Mouse (Mus musculus) neural tube, embryonic 13.5 days (tissue): Measurements from ENCODE around the gene Zfp740. TPM values are rescaled to one million over a fixed set of nuclear protein-coding genes. Genes with fewer than 3 reads are reported as not detected.
A peak's percentile ranks its signal among the peaks of the same experiment; 100 is the strongest.

Experiments used
- ATAC-seq: fragments of 200-750 bp; cut with Nextera tagmentation; 2 replicates; pipeline ENCODE4 v1.8.0; 2017; ENCODE audit warnings: low read depth, mild to moderate bottlenecking, moderate TSS enrichment, moderate library complexity
- H3K27ac ChIP-seq: fragments of 300-500 bp; sonication (generic); replicated peaks from 2 replicates; pipeline ENCODE4 v1.5.1; 2015; ENCODE audit warnings: moderate library complexity, mild to moderate bottlenecking, inconsistent platforms
- H3K27me3 ChIP-seq: fragments of 300-500 bp; sonication (generic); 2 replicates; pipeline ENCODE4 v1.6.1; 2015; ENCODE audit warnings: mild to moderate bottlenecking, inconsistent platforms
- H3K36me3 ChIP-seq: fragments of 300-500 bp; sonication (generic); 2 replicates; pipeline ENCODE4 v1.6.1; 2015; ENCODE audit warnings: mild to moderate bottlenecking, inconsistent platforms
- H3K4me1 ChIP-seq: fragments of 300-500 bp; sonication (generic); replicated peaks from 2 replicates; pipeline ENCODE4 v1.6.1; 2015; ENCODE audit warnings: inconsistent platforms
- H3K4me2 ChIP-seq: fragments of 300-500 bp; sonication (generic); 2 replicates; pipeline ENCODE4 v1.6.1; 2015; ENCODE audit warnings: inconsistent platforms, mild to moderate bottlenecking, moderate library complexity
- H3K4me3 ChIP-seq: fragments of 300-500 bp; sonication (generic); 2 replicates; pipeline ENCODE4 v1.5.1; 2015; ENCODE audit warnings: mild to moderate bottlenecking, inconsistent platforms
- H3K9ac ChIP-seq: fragments of 300-500 bp; sonication (generic); 2 replicates; pipeline ENCODE4 v1.6.1; 2015; ENCODE audit warnings: moderate library complexity, mild to moderate bottlenecking, inconsistent platforms
- H3K9me3 ChIP-seq: fragments of 300-500 bp; sonication (generic); 2 replicates; pipeline ENCODE4 v1.6.1; 2016; ENCODE audit warnings: inconsistent platforms
- WGBS: fragments of 180-500 bp; shearing (Covaris S2); methylation state at CpG from one replicate; pipeline ENCODE4 v1.1.7; 2015; 5-methylcytosine and 5-hydroxymethylcytosine counted together
- polyA plus RNA-seq: library from polyadenylated mRNA; unstranded; fragments of >200 nt; fragmentation: Nextera tagmentation; extraction: Ambion mirVana; gene quantifications from 2 replicates; pipeline ENCODE4 v1.2.1, GENCODE M21; 2015

Gene Zfp740
- polyA plus RNA-seq, 1 experiment from 2014 or later: 64.8 TPM

- no peak for ATAC-seq
- no peak overlapping the region for H3K27ac ChIP-seq
- no peaks in the 10 kb centered on the region for H3K27me3 ChIP-seq
- no peak overlapping the region for H3K4me2 ChIP-seq
- WGBS: 46% methylated on average over 21 of the region's 21 CpGs
- H3K36me3 ChIP-seq: 0 out of 2 replicates have a peak, but pooled peaks cover 5% of the 10 kb centered on the region
- 0 out of 2 replicates have a peak overlapping the region, but pooled peaks have one; percentile 35 for H3K9ac ChIP-seq
- no peaks in the 10 kb centered on the region; the same call in 1 of the 2 replicates for H3K4me1 ChIP-seq
- H3K9me3 ChIP-seq: no peaks in the 10 kb centered on the region
- H3K4me3 ChIP-seq: no peak overlapping the region
These were observed 32.5 kb downstream of the Zfp740 start for GRCm38 (mm10) chr15:102235371-102236027.

- Histone ChIP-seq H3K9ac (no peak overlapping the region), H3K9me3 (no peaks in the 10 kb centered on the region), H3K27ac (no peak overlapping the region), H3K4me2 (no peak overlapping the region), H3K4me3 (no peak overlapping the region), H3K27me3 (peaks cover 13% of the 10 kb centered on the region), H3K4me1 (peaks cover 14% of the 10 kb centered on the region), H3K36me3 (0 out of 2 replicates have a peak, but pooled peaks cover 5% of the 10 kb centered on the region)
- no peak for ATAC-seq
- WGBS: 87% methylated on average over 14 of the region's 14 CpGs
These were observed 35.7 kb downstream of the Zfp740 start for GRCm38 (mm10) chr15:102238543-102239259.

GRCm38 (mm10) chr15:102239260-102239590, 36.2 kb downstream of the Zfp740 start:
- H3K4me1 ChIP-seq: peaks cover 19% of the 10 kb centered on the region
- H3K4me3 ChIP-seq: no peak overlapping the region
- WGBS: 14% methylated on average over 9 of the region's 9 CpGs
- H3K36me3 ChIP-seq: 0 out of 2 replicates have a peak, but pooled peaks cover 5% of the 10 kb centered on the region
- peak; percentile 81 for ATAC-seq
- H3K9me3 ChIP-seq: no peaks in the 10 kb centered on the region
- H3K27ac ChIP-seq: no peak overlapping the region
- H3K27me3 ChIP-seq: peaks cover 18% of the 10 kb centered on the region
- no peak overlapping the region for H3K9ac ChIP-seq
- H3K4me2 ChIP-seq: no peak overlapping the region

GRCm38 (mm10) chr15:102239851-102240250, 36.8 kb downstream of the Zfp740 start:
- ATAC-seq: no peak
- H3K27ac ChIP-seq: no peak overlapping the region
- no peak overlapping the region for H3K4me2 ChIP-seq
- 77% methylated on average over 11 of the region's 11 CpGs for WGBS
- H3K36me3 ChIP-seq: 0 out of 2 replicates have a peak, but pooled peaks cover 5% of the 10 kb centered on the region
- no peak overlapping the region for H3K4me3 ChIP-seq
- no peak overlapping the region for H3K9ac ChIP-seq
- peaks cover 24% of the 10 kb centered on the region for H3K4me1 ChIP-seq
- H3K9me3 ChIP-seq: no peaks in the 10 kb centered on the region
- peaks cover 24% of the 10 kb centered on the region for H3K27me3 ChIP-seq

GRCm38 (mm10) chr15:102240607-102241006, 37.6 kb downstream of the Zfp740 start:
- 80% methylated on average over 4 of the region's 4 CpGs for WGBS
- Histone ChIP-seq H3K27me3 (peaks cover 32% of the 10 kb centered on the region), H3K4me1 (peaks cover 32% of the 10 kb centered on the region), H3K9me3 (no peaks in the 10 kb centered on the region), H3K36me3 (0 out of 2 replicates have a peak, but pooled peaks cover 5% of the 10 kb centered on the region), H3K4me2 (no peak overlapping the region), H3K27ac (no peak overlapping the region), H3K4me3 (no peak overlapping the region), H3K9ac (no peak overlapping the region)
- no peak for ATAC-seq

- no peak for ATAC-seq
- no peak overlapping the region for H3K27ac ChIP-seq
- H3K9me3 ChIP-seq: no peaks in the 10 kb centered on the region
- H3K9ac ChIP-seq: no peak overlapping the region
- no peak overlapping the region for H3K4me3 ChIP-seq
- 25% methylated on average over 12 of the region's 12 CpGs for WGBS
- peaks cover 47% of the 10 kb centered on the region for H3K4me1 ChIP-seq
- H3K27me3 ChIP-seq: peaks cover 32% of the 10 kb centered on the region
- 0 out of 2 replicates have a peak, but pooled peaks cover 2% of the 10 kb centered on the region for H3K36me3 ChIP-seq
- peak overlapping the region; percentile 92; the same call in 1 of the 2 replicates for H3K4me2 ChIP-seq
These were observed 39.6 kb downstream of the Zfp740 start for GRCm38 (mm10) chr15:102242404-102243228.

- H3K9me3 ChIP-seq: no peaks in the 10 kb centered on the region
- ATAC-seq: no peak
- WGBS: 10% methylated on average over 22 of the region's 22 CpGs
- H3K4me3 ChIP-seq: peak overlapping the region; percentile 55; the same call in 1 of the 2 replicates
- H3K9ac ChIP-seq: peak overlapping the region; percentile 60
- H3K27me3 ChIP-seq: peaks cover 34% of the 10 kb centered on the region
- H3K36me3 ChIP-seq: no peaks in the 10 kb centered on the region
- peak overlapping the region; percentile 92 for H3K4me2 ChIP-seq
- peak overlapping the region; percentile 24; the same call in 1 of the 2 replicates for H3K27ac ChIP-seq
- peaks cover 56% of the 10 kb centered on the region for H3K4me1 ChIP-seq
These were observed 40.5 kb downstream of the Zfp740 start for GRCm38 (mm10) chr15:102243229-102244190.

- peaks cover 66% of the 10 kb centered on the region for H3K4me1 ChIP-seq
- no peaks in the 10 kb centered on the region for H3K36me3 ChIP-seq
- H3K4me2 ChIP-seq: peak overlapping the region; percentile 92
- peaks cover 44% of the 10 kb centered on the region for H3K27me3 ChIP-seq
- WGBS: 8% methylated on average over 15 of the region's 19 CpGs
- 0 out of 2 replicates have a peak overlapping the region, but pooled peaks have one; percentile 42 for H3K27ac ChIP-seq
- peak overlapping the region; percentile 55 for H3K4me3 ChIP-seq
- no peak for ATAC-seq
- H3K9ac ChIP-seq: peak overlapping the region; percentile 60; the same call in 1 of the 2 replicates
- H3K9me3 ChIP-seq: no peaks in the 10 kb centered on the region
These were observed 41.5 kb downstream of the Zfp740 start for GRCm38 (mm10) chr15:102244306-102245191.

- Histone ChIP-seq H3K4me3 (peak overlapping the region; percentile 55), H3K4me1 (peaks cover 74% of the 10 kb centered on the region), H3K27ac (peak overlapping the region; percentile 85), H3K9ac (peak overlapping the region; percentile 76), H3K36me3 (no peaks in the 10 kb centered on the region), H3K9me3 (no peaks in the 10 kb centered on the region), H3K4me2 (peak overlapping the region; percentile 92), H3K27me3 (peaks cover 53% of the 10 kb centered on the region)
- WGBS: 6% methylated on average over 14 of the region's 14 CpGs
- ATAC-seq: no peak
These were observed 42.4 kb downstream of the Zfp740 start for GRCm38 (mm10) chr15:102245461-102245881.
